Mouse (Mus musculus) left cerebral cortex, postnatal 14 days (tissue): ENCODE results near the gene Ctbp2. TPM values are rescaled to one million over a fixed set of nuclear protein-coding genes. Genes with fewer than 3 reads are reported as not detected.

Source experiments
- DNase-seq, 2 experiments: peaks; one replicate each; pipeline ENCODE4 v3.0.0; 2021 to 2022; ENCODE audit warnings: low spot score in 2 of 2, mixed read lengths in 1 of 2
- intact Hi-C: fragments of 180-260 bp; cut with DNase I; formaldehyde crosslinking; loops from one replicate; pipeline ENCODE4 v1.15.1; 2025
- total RNA-seq, 2 experiments: library from RNA; stranded (reverse); gene quantifications; 2 replicates each; pipeline ENCODE4 v1.2.3; 2021

Ctbp2 gene
- total RNA-seq, 2 experiments from 2014 or later = 26.0 to 26.2 TPM

GRCm38 (mm10) chr7:133056924-133057323, 67.2 kb downstream of the Ctbp2 start:
- intact Hi-C loops = no loop called here

GRCm38 (mm10) chr7:133054486-133054885, 69.7 kb downstream of the Ctbp2 start:
- no peak for DNase-seq
- intact Hi-C loops = no loop called here

More at GRCm38 (mm10) chr7:133056924-133057323, 67.2 kb downstream of the Ctbp2 start:
- no peak for DNase-seq

- no peak for DNase-seq
- intact Hi-C loops = no loop called here
Measured at GRCm38 (mm10) chr7:133053757-133054156, 70.4 kb downstream of the Ctbp2 start.

DNA sequence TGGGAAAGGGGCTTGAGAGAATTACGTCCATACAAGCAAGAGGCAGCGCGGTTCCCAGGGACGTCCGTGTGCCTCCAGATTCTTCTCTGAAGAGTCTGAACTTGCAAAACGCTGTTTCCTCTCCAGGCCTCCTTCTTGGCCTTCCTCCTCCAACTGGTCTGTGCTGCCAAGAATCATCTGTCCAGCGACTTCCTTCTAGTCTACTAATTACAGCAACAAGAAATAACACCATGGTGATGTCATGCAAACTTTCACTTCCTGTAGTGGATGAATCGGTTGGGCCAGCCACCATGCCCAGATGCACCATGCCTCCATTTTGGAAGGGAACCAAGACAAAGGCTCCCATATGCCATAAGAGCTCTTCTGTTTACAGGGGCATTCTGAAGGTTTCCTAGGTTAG, 71.3 kb downstream of the Ctbp2 start:
- intact Hi-C loops = no loop called here
- DNase-seq = peak; percentile 24 to 47

DNA sequence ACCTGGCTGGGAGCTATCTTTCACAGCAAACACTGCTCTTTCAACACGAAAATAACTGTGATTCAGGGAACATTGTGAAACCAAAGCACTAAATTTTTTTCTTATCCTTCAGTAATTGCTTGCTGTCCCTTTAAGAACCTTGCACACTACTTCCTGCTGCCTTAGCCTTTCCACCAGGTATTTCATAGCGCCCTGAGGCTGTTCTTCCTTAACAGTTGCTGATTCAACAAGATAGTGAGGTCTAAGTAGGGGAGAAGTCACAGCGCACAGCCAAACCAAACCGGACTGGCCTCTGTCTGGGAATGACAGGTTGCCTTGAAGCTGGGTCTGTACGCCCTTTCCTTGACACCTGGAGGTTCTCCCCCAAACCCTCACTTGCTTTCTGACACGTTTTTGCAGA, 73.5 kb downstream of the Ctbp2 start:
- intact Hi-C loops = no loop called here
- DNase-seq = no peak

GRCm38 (mm10) chr7:133048085-133048630, 76.0 kb downstream of the Ctbp2 start:
- intact Hi-C loops = no loop called here
- DNase-seq = no peak

GRCm38 (mm10) chr7:133047287-133047686, 76.9 kb downstream of the Ctbp2 start:
- intact Hi-C loops = no loop called here
- no peak for DNase-seq

DNA sequence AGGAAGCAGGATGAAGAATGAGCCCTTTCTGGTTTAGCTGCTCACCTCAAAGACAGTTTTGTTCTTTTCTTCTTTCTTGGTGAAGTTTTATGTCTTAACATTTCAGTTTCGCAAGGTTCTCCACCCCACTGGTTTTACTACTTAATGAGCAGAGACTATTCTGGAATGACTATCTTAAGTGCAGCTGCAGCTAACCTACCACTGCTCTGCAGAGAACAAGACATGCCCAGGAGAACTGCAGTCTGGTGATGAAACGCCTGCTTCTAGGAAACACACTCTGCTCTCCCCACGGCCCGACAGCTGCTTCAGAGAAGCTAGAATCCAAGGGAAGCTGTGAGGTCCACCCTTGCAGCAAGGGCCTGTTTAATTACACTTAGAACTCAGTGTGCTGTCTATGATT, 79.4 kb downstream of the Ctbp2 start:
- no peak for DNase-seq
- intact Hi-C loops = no loop called here

GRCm38 (mm10) chr7:133041784-133042183, 82.4 kb downstream of the Ctbp2 start:
- intact Hi-C loops = no loop called here
- DNase-seq = no peak

DNA sequence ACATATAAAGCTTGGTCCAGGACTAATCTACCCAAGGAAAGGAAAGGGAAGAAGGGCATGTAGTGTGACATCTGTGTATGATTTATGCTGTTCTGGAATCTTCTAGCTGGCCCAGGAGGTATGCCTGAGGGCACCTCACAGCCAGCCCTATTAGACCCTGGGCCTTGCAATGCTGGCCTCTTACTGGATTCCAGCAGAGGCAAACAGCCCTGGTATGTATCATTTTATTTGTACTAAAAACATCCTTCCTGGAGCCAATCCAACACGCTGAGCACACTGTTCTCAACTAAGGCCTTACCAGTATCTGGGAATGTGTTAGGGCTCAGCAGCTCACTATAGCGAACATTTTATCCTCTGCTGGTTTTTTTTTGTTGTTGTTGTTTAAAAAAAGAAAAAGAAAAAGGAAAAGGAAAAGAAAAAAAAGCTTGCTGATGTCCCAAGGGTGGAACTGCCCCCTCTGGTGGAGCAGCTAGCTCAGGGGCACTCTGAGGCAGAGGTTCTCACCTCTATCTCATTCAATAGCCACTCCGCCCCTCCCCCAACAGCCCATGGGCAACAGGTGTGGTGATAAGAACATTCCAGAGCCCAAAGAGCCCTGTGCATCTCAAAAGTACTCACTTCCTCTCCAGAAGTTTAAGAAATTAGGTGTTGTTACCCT, 83.3 kb downstream of the Ctbp2 start:
- DNase-seq = no peak
- intact Hi-C loops = no loop called here

- intact Hi-C loops = loop anchor here (10.0 kb wide), 1 partner anchor 515 kb away; no protein-coding TSS in a partner anchor
- peak; percentile 25 to 67 for DNase-seq
Measured at GRCm38 (mm10) chr7:133039556-133040255, 84.4 kb downstream of the Ctbp2 start.

GRCm38 (mm10) chr7:133037618-133038017, 86.5 kb downstream of the Ctbp2 start:
- intact Hi-C loops = loop anchor here (10.0 kb wide), 1 partner anchor 517 kb away; no protein-coding TSS in a partner anchor
- no peak for DNase-seq

DNA sequence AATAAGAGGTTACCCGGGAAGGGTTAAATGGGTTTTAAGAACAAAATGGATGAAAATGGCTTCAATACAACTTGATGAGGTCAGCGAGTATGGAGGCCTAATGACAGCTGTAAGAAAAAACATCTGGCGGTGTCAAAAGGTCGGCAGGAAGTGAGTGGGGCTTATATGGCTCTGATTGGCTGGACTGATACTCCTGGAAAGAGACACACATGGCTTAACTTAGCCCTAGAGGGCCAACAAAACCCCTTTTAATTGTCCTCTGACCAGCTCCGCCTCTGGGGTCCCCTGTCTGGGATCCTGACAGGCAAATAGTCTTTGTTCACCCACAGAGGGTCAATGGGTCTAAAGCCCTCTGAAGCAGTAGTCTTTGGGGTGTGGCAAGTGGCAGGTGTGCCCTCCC, 86.9 kb downstream of the Ctbp2 start:
- intact Hi-C loops = loop anchor here (10.0 kb wide), 1 partner anchor 518 kb away; no protein-coding TSS in a partner anchor

DNA sequence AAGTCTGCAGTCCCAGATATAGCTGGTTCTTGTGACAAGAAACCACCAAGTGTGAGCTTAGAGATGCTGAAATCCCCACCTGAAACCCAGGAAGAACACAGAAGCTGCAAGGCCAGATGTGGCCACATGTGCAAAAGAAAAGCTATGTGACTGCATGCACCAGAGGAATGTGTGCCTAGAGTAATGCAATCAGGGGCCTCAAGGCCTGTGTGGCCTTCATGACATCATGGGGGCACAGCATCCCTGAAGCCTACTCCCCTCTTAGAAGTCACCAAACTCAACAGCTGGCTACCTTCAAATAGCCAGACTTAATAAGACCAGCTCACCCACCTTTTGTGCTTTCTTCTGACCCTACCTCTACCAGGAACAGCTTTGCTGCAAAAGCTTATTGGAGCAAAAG, 88.3 kb downstream of the Ctbp2 start:
- intact Hi-C loops = loop anchor here (10.0 kb wide), 1 partner anchor 519 kb away; no protein-coding TSS in a partner anchor

More for the DNA sequence above, 86.9 kb downstream of the Ctbp2 start:
- DNase-seq = no peak

DNA sequence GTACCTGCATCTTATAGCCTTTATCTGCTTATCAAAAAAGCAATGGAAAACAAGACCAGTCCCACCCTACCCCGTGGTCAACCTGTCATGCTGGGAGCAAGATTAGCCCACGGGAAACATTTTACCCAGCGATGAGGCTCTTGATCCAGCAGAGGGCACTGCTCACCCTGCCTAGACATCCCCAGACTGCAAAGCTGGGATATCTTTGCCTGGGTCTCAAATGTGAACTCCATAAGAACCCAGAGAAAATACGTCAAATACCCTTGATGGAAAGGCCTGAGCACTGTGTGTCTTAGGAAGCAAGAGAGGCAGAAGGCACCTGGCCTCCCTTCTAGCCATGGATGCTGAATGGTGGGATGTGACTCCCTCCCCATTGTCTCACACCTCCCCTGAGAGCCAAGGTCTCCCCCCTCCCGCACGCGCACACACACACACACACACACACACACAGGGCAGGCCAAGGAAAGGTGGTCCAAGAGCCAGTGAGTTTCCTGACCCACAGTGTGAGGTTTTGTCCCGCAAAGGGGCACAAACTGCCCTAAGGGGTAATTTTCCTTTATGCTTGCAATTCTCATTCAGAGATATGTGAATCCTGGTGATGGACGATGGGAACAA, 91.5 kb downstream of the Ctbp2 start:
- intact Hi-C loops = loop anchor here (5.0 to 10.0 kb wide), 4 partner anchors 90 to 605 kb away; partner anchors contain the start of genes Ctbp2, Edrf1 and Fgfr2
- DNase-seq = peak; percentile 61 to 77

More for the DNA sequence above, 88.3 kb downstream of the Ctbp2 start:
- DNase-seq = no peak

- no peak for DNase-seq
- intact Hi-C loops = loop anchor here (5.0 to 10.0 kb wide), 4 partner anchors 93 to 608 kb away; partner anchors contain the start of genes Ctbp2, Edrf1 and Fgfr2
Measured at GRCm38 (mm10) chr7:133029496-133030047, 94.6 kb downstream of the Ctbp2 start.

- DNase-seq = no peak
- intact Hi-C loops = no loop called here
Measured at GRCm38 (mm10) chr7:133029004-133029403, 95.2 kb downstream of the Ctbp2 start.

- no peak for DNase-seq
Measured at GRCm38 (mm10) chr7:133027930-133028329, 96.2 kb downstream of the Ctbp2 start.

DNA sequence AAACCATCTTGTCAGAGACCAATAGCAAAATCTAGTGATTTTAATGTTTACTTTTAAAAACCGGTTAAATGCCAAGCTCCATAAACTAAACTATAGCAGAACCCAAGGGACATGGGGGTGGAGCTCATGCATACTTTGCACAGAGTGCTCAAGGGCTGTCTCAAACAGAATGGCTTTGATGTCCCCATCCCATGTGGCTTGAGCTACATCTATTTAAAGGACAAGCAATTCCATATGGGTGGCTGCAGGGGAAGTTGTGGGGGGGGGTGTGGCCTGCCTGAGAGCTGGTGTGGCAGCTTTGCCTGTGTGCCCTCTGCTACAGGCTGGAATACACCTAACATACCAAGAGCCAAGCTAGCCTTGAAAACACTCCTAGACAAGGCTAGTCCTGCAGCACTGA, 99.5 kb downstream of the Ctbp2 start:
- intact Hi-C loops = no loop called here
- DNase-seq = no peak

More at GRCm38 (mm10) chr7:133027930-133028329, 96.2 kb downstream of the Ctbp2 start:
- intact Hi-C loops = no loop called here
